Mouse (Mus musculus) liver, embryonic 16.5 days (tissue): ENCODE data around the gene Fis1. TPM values are rescaled to one million over a fixed set of nuclear protein-coding genes. Genes with fewer than 3 reads are reported as not detected.
"Not testable (repeated sequence)": the region's sequence is repeated elsewhere in the genome, so short reads cannot be mapped to it uniquely, and the experiment has no call there.

Source experiments
- ATAC-seq: fragments of 200-750 bp; cut with Nextera tagmentation; 2 replicates; pipeline ENCODE4 v1.8.0; 2017; ENCODE audit warnings: low read depth, mild to moderate bottlenecking, moderate number of reproducible peaks, moderate library complexity
- H3K27ac ChIP-seq: fragments of 300-500 bp; sonication (generic); 2 replicates; pipeline ENCODE4 v1.5.1; 2014; ENCODE audit warnings: mild to moderate bottlenecking, low read length
- H3K27me3 ChIP-seq: fragments of 300-500 bp; sonication (generic); 2 replicates; pipeline ENCODE4 v1.6.1; 2014; ENCODE audit warnings: low read depth, low read length, mixed read lengths; ENCODE audit not compliant: control insufficient read depth, insufficient read depth
- H3K36me3 ChIP-seq: fragments of 300-500 bp; sonication (generic); 2 replicates; pipeline ENCODE4 v1.6.1; 2014; ENCODE audit warnings: mild to moderate bottlenecking; ENCODE audit not compliant: control insufficient read depth, insufficient read depth
- H3K4me1 ChIP-seq: fragments of 300-500 bp; sonication (generic); 2 replicates; pipeline ENCODE4 v1.6.1; 2014; ENCODE audit warnings: low read depth, low read length, mixed read lengths; ENCODE audit not compliant: control insufficient read depth
- H3K4me2 ChIP-seq: fragments of 300-500 bp; sonication (generic); 2 replicates; pipeline ENCODE4 v1.6.1; 2014; ENCODE audit warnings: low read depth, low read length, mixed read lengths
- H3K4me3 ChIP-seq: fragments of 300-500 bp; sonication (generic); 2 replicates; pipeline ENCODE4 v1.5.1; 2014; ENCODE audit warnings: low read depth, mild to moderate bottlenecking, low read length
- H3K9ac ChIP-seq: fragments of 300-500 bp; sonication (generic); 2 replicates; pipeline ENCODE4 v1.6.1; 2014; ENCODE audit warnings: low read depth, low read length
- H3K9me3 ChIP-seq: fragments of 300-500 bp; sonication (generic); replicated peaks from 2 replicates; pipeline ENCODE4 v1.6.1; 2016; ENCODE audit warnings: low read length; ENCODE audit not compliant: control insufficient read depth
- WGBS: fragments of 180-500 bp; shearing (Covaris S2); extraction: QIAGEN DNeasy Blood & Tissue Kit; methylation state at CpG from one replicate; pipeline ENCODE4 v1.1.7; 2014; ENCODE audit not compliant: insufficient replicate concordance; 5-methylcytosine and 5-hydroxymethylcytosine counted together
- polyA plus RNA-seq: library from polyadenylated mRNA; unstranded; fragments of >200 nt; fragmentation: Nextera tagmentation; extraction: Ambion mirVana; gene quantifications from 2 replicates; pipeline ENCODE4 v1.2.1, GENCODE M21; 2015

Fis1 gene
- polyA plus RNA-seq, 1 experiment from 2014 or later, result 172 TPM

- H3K9me3 ChIP-seq, result no peaks in the 10 kb centered on the region
- no peaks in the 10 kb centered on the region for H3K4me1 ChIP-seq
- no peaks in the 10 kb centered on the region for H3K36me3 ChIP-seq
- no peak for ATAC-seq
- H3K4me2 ChIP-seq, result no peak overlapping the region
- H3K27me3 ChIP-seq, result no peaks in the 10 kb centered on the region
- no peak overlapping the region for H3K27ac ChIP-seq
- 77% methylated on average over 6 of the region's 6 CpGs for WGBS
- no peak overlapping the region for H3K4me3 ChIP-seq
- H3K9ac ChIP-seq, result no peak overlapping the region
Observed at GRCm38 (mm10) chr5:136936750-136937149, 16.3 kb upstream of the Fis1 start.

DNA sequence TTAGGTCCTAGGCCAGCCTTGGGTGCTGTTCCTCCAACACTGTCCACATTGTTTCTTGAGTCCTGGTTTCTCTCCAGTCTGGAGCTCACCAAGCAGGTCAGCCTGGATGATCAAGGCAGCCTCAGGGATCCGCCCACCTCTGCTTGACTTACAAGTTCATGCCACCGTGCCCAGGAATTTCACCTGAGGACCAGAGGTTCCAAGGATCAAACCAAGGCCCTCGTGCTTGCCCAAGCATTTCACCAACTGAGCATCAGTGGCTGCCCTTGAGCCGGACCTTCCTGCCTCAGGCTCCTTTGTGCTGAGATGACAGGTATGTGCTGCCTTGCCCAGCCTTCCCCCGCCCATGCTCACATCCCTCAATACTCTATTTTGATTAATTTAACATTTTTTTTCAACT lies 15.5 kb upstream of the Fis1 start:
- Histone ChIP-seq H3K4me2 (no peak overlapping the region), H3K27ac (no peak overlapping the region), H3K4me3 (no peak overlapping the region), H3K27me3 (no peaks in the 10 kb centered on the region), H3K9ac (no peak overlapping the region), H3K4me1 (no peaks in the 10 kb centered on the region), H3K9me3 (no peaks in the 10 kb centered on the region), H3K36me3 (no peaks in the 10 kb centered on the region)
- no peak for ATAC-seq
- WGBS, result 68% methylated on average over 5 of the region's 5 CpGs

DNA sequence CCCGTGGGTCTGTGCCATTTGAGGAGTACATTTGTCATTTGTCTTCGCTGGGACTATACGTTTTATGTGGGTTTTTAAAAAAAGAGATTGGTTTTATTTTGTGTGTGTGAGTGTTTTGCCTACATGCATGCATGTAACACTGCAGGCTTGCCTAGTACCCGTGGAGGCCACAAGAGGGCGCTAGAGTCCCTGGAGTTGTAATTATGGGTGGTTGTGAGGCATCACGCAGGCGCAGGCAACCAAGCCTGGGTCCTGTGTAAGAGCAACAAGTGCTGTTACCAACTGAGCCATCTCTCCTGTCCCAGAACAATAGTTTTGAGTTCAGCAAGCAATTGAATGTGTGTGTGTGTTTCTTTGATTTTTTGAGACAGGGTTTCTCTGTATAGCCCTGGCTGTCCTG lies 13.8 kb upstream of the Fis1 start:
- H3K36me3 ChIP-seq, result no peaks in the 10 kb centered on the region
- no peak overlapping the region for H3K27ac ChIP-seq
- H3K27me3 ChIP-seq, result no peaks in the 10 kb centered on the region
- no peaks in the 10 kb centered on the region for H3K4me1 ChIP-seq
- H3K9ac ChIP-seq, result no peak overlapping the region
- no peak overlapping the region for H3K4me3 ChIP-seq
- H3K9me3 ChIP-seq, result no peaks in the 10 kb centered on the region
- WGBS, result 53% methylated on average over 7 of the region's 7 CpGs
- no peak for ATAC-seq
- no peak overlapping the region for H3K4me2 ChIP-seq

GRCm38 (mm10) chr5:136940029-136940428 lies 13.0 kb upstream of the Fis1 start:
- ATAC-seq, H3K9me3 ChIP-seq, H3K4me2 ChIP-seq, H3K4me3 ChIP-seq, H3K27ac ChIP-seq, H3K27me3 ChIP-seq, H3K9ac ChIP-seq, H3K36me3 ChIP-seq, H3K4me1 ChIP-seq: not testable (repeated sequence)
- WGBS, result 70% methylated on average over 6 of the region's 6 CpGs

- WGBS, result 69% methylated on average over 12 of the region's 12 CpGs
Observed at GRCm38 (mm10) chr5:136940845-136941560, 12.1 kb upstream of the Fis1 start.

DNA sequence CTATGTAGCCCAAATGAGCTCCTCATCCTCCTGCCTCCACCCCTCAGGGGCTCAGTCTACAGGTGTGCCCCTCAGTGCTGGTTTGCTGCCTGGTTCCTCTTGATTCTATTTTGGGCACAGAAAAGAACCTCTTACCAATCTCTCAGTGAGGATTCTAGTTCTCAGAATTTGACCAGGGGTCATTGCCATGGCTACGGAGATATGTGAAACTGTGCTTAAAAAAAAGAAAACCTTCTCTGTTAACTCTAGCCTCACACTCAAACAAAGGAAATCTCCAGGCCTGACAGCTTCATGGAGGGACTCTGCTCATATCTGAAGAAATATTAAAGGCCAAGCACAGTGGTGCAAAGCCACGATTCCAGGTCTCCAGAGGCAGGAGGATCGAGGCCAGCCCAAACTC lies 10.3 kb upstream of the Fis1 start:
- Histone ChIP-seq H3K4me1 (no peaks in the 10 kb centered on the region), H3K36me3 (no peaks in the 10 kb centered on the region), H3K27ac (no peak overlapping the region), H3K9me3 (no peaks in the 10 kb centered on the region), H3K4me2 (no peak overlapping the region), H3K4me3 (no peak overlapping the region), H3K9ac (no peak overlapping the region), H3K27me3 (no peaks in the 10 kb centered on the region)
- ATAC-seq, result no peak
- 61% methylated on average over 3 of the region's 3 CpGs for WGBS

More at GRCm38 (mm10) chr5:136940845-136941560, 12.1 kb upstream of the Fis1 start:
- H3K4me1 ChIP-seq, result no peaks in the 10 kb centered on the region
- H3K27me3 ChIP-seq, result no peaks in the 10 kb centered on the region
- ATAC-seq, result no peak
- no peaks in the 10 kb centered on the region for H3K36me3 ChIP-seq
- no peaks in the 10 kb centered on the region for H3K9me3 ChIP-seq
- H3K9ac ChIP-seq, result no peak overlapping the region
- no peak overlapping the region for H3K4me2 ChIP-seq
- H3K27ac ChIP-seq, result no peak overlapping the region
- H3K4me3 ChIP-seq, result no peak overlapping the region

GRCm38 (mm10) chr5:136943382-136943781 lies 9.7 kb upstream of the Fis1 start:
- H3K4me2 ChIP-seq, result no peak overlapping the region
- H3K4me3 ChIP-seq, result no peak overlapping the region
- H3K9ac ChIP-seq, result no peak overlapping the region
- H3K4me1 ChIP-seq, result no peaks in the 10 kb centered on the region
- 65% methylated on average over 2 of the region's 2 CpGs for WGBS
- H3K9me3 ChIP-seq, result no peaks in the 10 kb centered on the region
- no peak overlapping the region for H3K27ac ChIP-seq
- no peaks in the 10 kb centered on the region for H3K27me3 ChIP-seq
- ATAC-seq, result no peak
- no peaks in the 10 kb centered on the region for H3K36me3 ChIP-seq

DNA sequence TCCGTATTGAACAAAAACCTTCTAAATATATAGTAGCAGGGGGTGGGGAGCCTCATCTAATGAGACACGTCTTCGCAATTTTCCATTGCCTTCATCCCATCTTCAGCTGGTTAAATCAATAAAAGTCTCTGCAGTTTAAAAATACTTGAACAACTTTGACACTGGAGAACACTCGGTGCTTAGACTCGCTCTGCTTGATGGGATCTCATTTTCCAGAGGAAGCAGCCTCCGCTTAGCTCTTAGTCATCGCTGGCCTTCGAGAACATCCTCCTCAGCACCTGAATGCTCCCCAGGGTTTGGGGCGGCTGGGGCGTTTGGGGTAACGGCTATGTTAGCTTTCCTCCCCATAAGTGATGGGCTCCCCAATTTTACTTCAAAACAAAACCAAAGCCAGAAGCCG lies 8.0 kb upstream of the Fis1 start:
- H3K27me3 ChIP-seq, result no peaks in the 10 kb centered on the region
- no peak for ATAC-seq
- WGBS, result 68% methylated on average over 12 of the region's 12 CpGs
- no peaks in the 10 kb centered on the region for H3K4me1 ChIP-seq
- H3K9ac ChIP-seq, result no peak overlapping the region
- H3K4me3 ChIP-seq, result no peak overlapping the region
- no peaks in the 10 kb centered on the region for H3K9me3 ChIP-seq
- no peak overlapping the region for H3K4me2 ChIP-seq
- H3K27ac ChIP-seq, result no peak overlapping the region
- H3K36me3 ChIP-seq, result no peaks in the 10 kb centered on the region

DNA sequence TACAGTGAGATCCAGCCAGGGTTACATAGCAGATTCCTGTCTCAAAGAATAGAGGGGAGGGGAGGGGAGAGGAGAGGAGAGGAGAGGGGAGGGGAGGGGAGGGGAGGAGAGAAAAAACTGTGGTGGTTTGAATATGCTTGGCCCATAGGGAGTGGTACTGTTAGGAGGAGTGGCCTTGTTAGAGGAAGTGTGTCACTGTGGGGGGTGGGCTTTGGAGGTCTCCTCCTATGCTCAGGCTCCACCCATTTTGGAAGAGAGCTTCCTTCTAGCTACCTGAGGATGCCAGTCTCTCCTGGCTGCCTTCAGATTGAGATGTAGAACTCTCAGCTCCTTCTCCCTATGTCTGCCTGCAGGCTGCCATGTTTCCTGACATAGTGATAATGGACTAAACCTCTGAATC lies 5.2 kb upstream of the Fis1 start:
- Histone ChIP-seq H3K4me2 (no peak overlapping the region), H3K9me3 (no peaks in the 10 kb centered on the region), H3K27me3 (no peaks in the 10 kb centered on the region), H3K4me1 (peaks cover 4% of the 10 kb centered on the region), H3K27ac (no peak overlapping the region), H3K36me3 (no peaks in the 10 kb centered on the region), H3K4me3 (no peak overlapping the region), H3K9ac (no peak overlapping the region)
- no peak for ATAC-seq
